Mouse (Mus musculus): ENCODE data around the gene Fmo3.

Fmo3 gene

DNA sequence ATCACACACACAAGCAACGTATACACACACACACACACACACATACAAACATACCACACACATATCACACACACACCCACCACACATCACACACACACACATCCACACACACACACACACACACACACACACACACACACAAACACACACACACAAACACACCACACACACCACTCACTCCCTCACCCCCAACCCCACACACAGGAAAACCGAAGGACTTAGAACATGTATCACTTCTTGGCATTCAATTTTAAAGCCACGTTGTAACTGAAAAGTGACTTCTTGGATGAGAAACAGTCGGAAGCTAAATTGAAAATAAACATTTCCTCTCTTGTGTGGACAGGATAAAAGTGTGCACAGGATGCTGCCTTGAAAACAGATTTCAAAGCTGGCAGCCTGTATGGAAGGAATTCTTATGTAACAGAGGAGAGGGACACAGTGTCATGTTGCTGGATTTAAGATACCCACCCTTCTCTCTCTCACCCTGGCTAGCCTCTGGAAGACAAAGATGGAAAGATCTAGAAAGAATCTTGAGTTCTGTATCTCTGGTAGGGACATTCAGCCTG lies 52.9 kb downstream of the Fmo3 start:
- DNase-seq (ENCODE audit: low read depth) = no peak

GRCm38 (mm10) chr1:162930631-162931030 lies 53.7 kb downstream of the Fmo3 start:
- no peak for DNase-seq (ENCODE audit: low read depth)

- DNase-seq (ENCODE audit: low read depth) = no peak
Observed at GRCm38 (mm10) chr1:162929146-162929545, 55.2 kb downstream of the Fmo3 start.

DNA sequence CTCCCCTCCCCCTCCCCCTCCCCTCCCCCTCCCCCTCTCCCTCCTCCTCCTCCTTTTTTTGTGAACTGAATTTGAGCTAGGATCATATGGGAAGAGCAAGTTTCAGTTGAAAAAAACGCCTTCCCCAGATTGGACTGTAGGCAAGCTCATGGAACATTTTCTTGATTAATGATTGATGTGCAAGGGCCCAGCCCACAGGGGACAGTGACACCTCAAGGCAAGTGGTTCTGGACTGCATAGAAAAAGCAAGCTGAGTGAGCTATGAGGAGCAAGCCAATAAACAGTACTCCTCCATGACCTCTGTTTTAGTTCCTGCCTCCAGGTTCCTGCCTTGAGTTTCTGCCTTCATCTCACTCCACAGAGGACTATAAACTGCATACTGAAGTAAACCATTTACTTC lies 59.2 kb downstream of the Fmo3 start:
- no peak for DNase-seq (ENCODE audit: low read depth)

DNA sequence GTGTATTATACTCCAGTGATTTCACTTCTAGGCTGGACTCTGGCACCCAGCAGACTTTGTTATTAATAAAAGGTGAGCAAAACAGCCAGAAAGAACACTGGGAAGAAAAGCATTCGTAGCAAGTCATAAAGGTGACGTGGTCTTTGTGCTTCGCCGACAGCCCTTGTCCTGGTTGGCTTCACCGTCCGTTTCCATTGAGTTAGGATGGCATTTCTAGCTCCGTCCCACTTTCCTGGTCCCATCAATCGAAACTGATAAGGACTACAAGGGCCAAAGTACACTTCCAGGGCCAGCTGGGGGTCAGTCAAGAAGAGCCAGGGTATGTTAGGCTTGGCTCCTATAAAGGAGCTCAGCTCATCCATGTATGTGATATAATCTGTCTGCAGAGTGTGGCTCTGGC lies 67.7 kb downstream of the Fmo3 start:
- no peak for DNase-seq (ENCODE audit: low read depth)

DNA sequence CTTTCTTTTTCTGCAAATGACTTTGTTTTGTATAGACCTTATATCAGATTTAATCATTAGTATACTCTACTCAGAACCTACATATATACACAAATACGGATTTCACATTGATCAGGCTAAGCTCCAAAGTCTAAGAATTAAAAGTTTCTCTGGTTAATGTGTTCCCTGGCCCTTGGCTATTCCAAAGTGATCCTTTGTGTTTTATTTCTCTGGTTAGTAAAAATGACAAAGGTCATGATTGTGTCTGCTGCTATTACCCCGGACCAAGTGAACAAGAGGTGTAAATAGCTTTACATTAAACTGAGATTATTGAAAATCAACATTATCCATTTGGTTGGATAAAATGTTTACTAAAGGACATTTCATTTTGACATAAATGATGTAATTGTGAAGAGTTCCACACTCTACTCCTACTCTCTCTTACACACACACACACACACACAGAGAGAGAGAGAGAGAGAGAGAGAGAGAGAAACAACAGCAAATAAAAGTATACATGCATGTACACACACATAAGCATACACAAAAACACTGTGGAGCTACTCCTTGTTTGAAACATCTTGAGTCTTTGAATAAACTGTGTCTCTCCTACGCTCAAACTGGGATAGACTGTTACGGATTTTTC lies 69.3 kb downstream of the Fmo3 start:
- DNase-seq (ENCODE audit: low read depth) = no peak

- DNase-seq (ENCODE audit: low read depth) = no peak
Observed at GRCm38 (mm10) chr1:162912085-162912484, 72.2 kb downstream of the Fmo3 start.
